Mouse (Mus musculus): Measurements from ENCODE around the gene Slc17a4. TPM values are rescaled to one million over a fixed set of nuclear protein-coding genes. Genes with fewer than 3 reads are reported as not detected.

Slc17a4 gene
- polyA plus RNA-seq, 1 experiment, result not detected

GRCm38 (mm10) chr13:23917674-23918073 lies 2.9 kb upstream of the Slc17a4 start:
- no peaks in the 10 kb centered on the region for H3K27me3 ChIP-seq (ENCODE audit: control insufficient read depth, insufficient read depth, low read length)
- no peak overlapping the region for H3K27ac ChIP-seq (ENCODE audit: control insufficient read depth, insufficient read depth, low read depth, low read length)
- H3K4me3 ChIP-seq (ENCODE audit: control insufficient read depth, low read depth, low read length), result no peak overlapping the region
- H3K36me3 ChIP-seq (ENCODE audit: control insufficient read depth, insufficient read depth, low read length), result no peaks in the 10 kb centered on the region
- TF ChIP-seq CTCF (IDR thresholded peaks at IDR 0.05; ENCODE audit: control insufficient read depth, insufficient read depth, insufficient replicate concordance, low read depth, low read length), result no peak
- no peak for TF ChIP-seq POLR2A (IDR thresholded peaks at IDR 0.05; ENCODE audit: control insufficient read depth, low read depth, low read length)
- H3K4me1 ChIP-seq (ENCODE audit: control insufficient read depth, insufficient read depth, low read length), result no peaks in the 10 kb centered on the region

GRCm38 (mm10) chr13:23916132-23916531 lies 1.3 kb upstream of the Slc17a4 start:
- Histone ChIP-seq H3K4me3 (ENCODE audit: control insufficient read depth, low read depth, low read length) (no peak overlapping the region), H3K36me3 (ENCODE audit: control insufficient read depth, insufficient read depth, low read length) (no peaks in the 10 kb centered on the region), H3K27me3 (ENCODE audit: control insufficient read depth, insufficient read depth, low read length) (no peaks in the 10 kb centered on the region), H3K27ac (ENCODE audit: control insufficient read depth, insufficient read depth, low read depth, low read length) (no peak overlapping the region), H3K4me1 (ENCODE audit: control insufficient read depth, insufficient read depth, low read length) (no peaks in the 10 kb centered on the region)
- TF ChIP-seq POLR2A (IDR thresholded peaks at IDR 0.05; ENCODE audit: control insufficient read depth, low read depth, low read length) (no peak), CTCF (IDR thresholded peaks at IDR 0.05; ENCODE audit: control insufficient read depth, insufficient read depth, insufficient replicate concordance, low read depth, low read length) (no peak)

GRCm38 (mm10) chr13:23913791-23914306 lies 960 bp downstream of the Slc17a4 start:
- TF ChIP-seq CTCF (IDR thresholded peaks at IDR 0.05; ENCODE audit: control insufficient read depth, insufficient read depth, insufficient replicate concordance, low read depth, low read length) (no peak), POLR2A (IDR thresholded peaks at IDR 0.05; ENCODE audit: control insufficient read depth, low read depth, low read length) (no peak)
- Histone ChIP-seq H3K36me3 (ENCODE audit: control insufficient read depth, insufficient read depth, low read length) (no peaks in the 10 kb centered on the region), H3K4me3 (ENCODE audit: control insufficient read depth, low read depth, low read length) (no peak overlapping the region), H3K27me3 (ENCODE audit: control insufficient read depth, insufficient read depth, low read length) (no peaks in the 10 kb centered on the region), H3K27ac (ENCODE audit: control insufficient read depth, insufficient read depth, low read depth, low read length) (no peak overlapping the region), H3K4me1 (ENCODE audit: control insufficient read depth, insufficient read depth, low read length) (no peaks in the 10 kb centered on the region)

- no peak overlapping the region for H3K4me3 ChIP-seq (ENCODE audit: control insufficient read depth, low read depth, low read length)
- no peaks in the 10 kb centered on the region for H3K4me1 ChIP-seq (ENCODE audit: control insufficient read depth, insufficient read depth, low read length)
- no peaks in the 10 kb centered on the region for H3K27me3 ChIP-seq (ENCODE audit: control insufficient read depth, insufficient read depth, low read length)
- TF ChIP-seq POLR2A (IDR thresholded peaks at IDR 0.05; ENCODE audit: control insufficient read depth, low read depth, low read length), result no peak
- no peak for TF ChIP-seq CTCF (IDR thresholded peaks at IDR 0.05; ENCODE audit: control insufficient read depth, insufficient read depth, insufficient replicate concordance, low read depth, low read length)
- no peak overlapping the region for H3K27ac ChIP-seq (ENCODE audit: control insufficient read depth, insufficient read depth, low read depth, low read length)
- H3K36me3 ChIP-seq (ENCODE audit: control insufficient read depth, insufficient read depth, low read length), result no peaks in the 10 kb centered on the region
Measured at GRCm38 (mm10) chr13:23911335-23911734, 3.5 kb downstream of the Slc17a4 start.

- Histone ChIP-seq H3K27ac (ENCODE audit: control insufficient read depth, insufficient read depth, low read depth, low read length) (no peak overlapping the region), H3K4me1 (ENCODE audit: control insufficient read depth, insufficient read depth, low read length) (no peaks in the 10 kb centered on the region)
Measured at GRCm38 (mm10) chr13:23910121-23910520, 4.7 kb downstream of the Slc17a4 start.

GRCm38 (mm10) chr13:23906906-23907305 lies 7.9 kb downstream of the Slc17a4 start:
- no peaks in the 10 kb centered on the region for H3K36me3 ChIP-seq (ENCODE audit: control insufficient read depth, insufficient read depth, low read length)
- TF ChIP-seq CTCF (IDR thresholded peaks at IDR 0.05; ENCODE audit: control insufficient read depth, insufficient read depth, insufficient replicate concordance, low read depth, low read length) (no peak), POLR2A (IDR thresholded peaks at IDR 0.05; ENCODE audit: control insufficient read depth, low read depth, low read length) (no peak)
- H3K4me1 ChIP-seq (ENCODE audit: control insufficient read depth, insufficient read depth, low read length), result no peaks in the 10 kb centered on the region
- no peak overlapping the region for H3K27ac ChIP-seq (ENCODE audit: control insufficient read depth, insufficient read depth, low read depth, low read length)
- H3K27me3 ChIP-seq (ENCODE audit: control insufficient read depth, insufficient read depth, low read length), result no peaks in the 10 kb centered on the region
- no peak overlapping the region for H3K4me3 ChIP-seq (ENCODE audit: control insufficient read depth, low read depth, low read length)

More at GRCm38 (mm10) chr13:23910121-23910520, 4.7 kb downstream of the Slc17a4 start:
- Histone ChIP-seq H3K27me3 (ENCODE audit: control insufficient read depth, insufficient read depth, low read length) (no peaks in the 10 kb centered on the region), H3K36me3 (ENCODE audit: control insufficient read depth, insufficient read depth, low read length) (no peaks in the 10 kb centered on the region), H3K4me3 (ENCODE audit: control insufficient read depth, low read depth, low read length) (no peak overlapping the region)
- TF ChIP-seq POLR2A (IDR thresholded peaks at IDR 0.05; ENCODE audit: control insufficient read depth, low read depth, low read length), result no peak
- no peak for TF ChIP-seq CTCF (IDR thresholded peaks at IDR 0.05; ENCODE audit: control insufficient read depth, insufficient read depth, insufficient replicate concordance, low read depth, low read length)

- Histone ChIP-seq H3K36me3 (ENCODE audit: control insufficient read depth, insufficient read depth, low read length) (no peaks in the 10 kb centered on the region), H3K27me3 (ENCODE audit: control insufficient read depth, insufficient read depth, low read length) (no peaks in the 10 kb centered on the region), H3K4me1 (ENCODE audit: control insufficient read depth, insufficient read depth, low read length) (no peaks in the 10 kb centered on the region), H3K27ac (ENCODE audit: control insufficient read depth, insufficient read depth, low read depth, low read length) (no peak overlapping the region), H3K4me3 (ENCODE audit: control insufficient read depth, low read depth, low read length) (no peak overlapping the region)
- TF ChIP-seq POLR2A (IDR thresholded peaks at IDR 0.05; ENCODE audit: control insufficient read depth, low read depth, low read length) (no peak), CTCF (IDR thresholded peaks at IDR 0.05; ENCODE audit: control insufficient read depth, insufficient read depth, insufficient replicate concordance, low read depth, low read length) (no peak)
Measured at GRCm38 (mm10) chr13:23898242-23898641, 16.6 kb downstream of the Slc17a4 start.

- no peak overlapping the region for H3K4me3 ChIP-seq (ENCODE audit: control insufficient read depth, low read depth, low read length)
- no peaks in the 10 kb centered on the region for H3K36me3 ChIP-seq (ENCODE audit: control insufficient read depth, insufficient read depth, low read length)
- H3K4me1 ChIP-seq (ENCODE audit: control insufficient read depth, insufficient read depth, low read length), result no peaks in the 10 kb centered on the region
- no peaks in the 10 kb centered on the region for H3K27me3 ChIP-seq (ENCODE audit: control insufficient read depth, insufficient read depth, low read length)
- H3K27ac ChIP-seq (ENCODE audit: control insufficient read depth, insufficient read depth, low read depth, low read length), result no peak overlapping the region
- TF ChIP-seq POLR2A (IDR thresholded peaks at IDR 0.05; ENCODE audit: control insufficient read depth, low read depth, low read length) (no peak), CTCF (IDR thresholded peaks at IDR 0.05; ENCODE audit: control insufficient read depth, insufficient read depth, insufficient replicate concordance, low read depth, low read length) (no peak)
Measured at GRCm38 (mm10) chr13:23893269-23893593, 21.6 kb downstream of the Slc17a4 start.

Measured in testis, adult 2 months (tissue).